Mouse (Mus musculus) MEL (cell line): ENCODE data around the gene Hsph1.

Experiments
- CHD1 ChIP-seq: IDR thresholded peaks from 2 replicates; pipeline ENCODE4 v1.6.1; 2012; ENCODE audit warnings: low read depth, mild to moderate bottlenecking, inconsistent platforms, low read length, improper control_type of control experiment
- CHD2 ChIP-seq: IDR thresholded peaks from 2 replicates; pipeline ENCODE4 v1.6.1; 2011; ENCODE audit warnings: low read length, improper control_type of control experiment
- CTCF ChIP-seq, 3 experiments: IDR thresholded peaks in 2 of 3; conservative IDR thresholded peaks in 1 of 3; 2 replicates each; pipeline ENCODE4 v1.5.1; 2011 to 2012; ENCODE audit warnings: low read length in 3 of 3, low read depth in 2 of 3, mild to moderate bottlenecking in 2 of 3, improper control_type of control experiment in 1 of 3, inconsistent platforms in 1 of 3, mixed read lengths in 1 of 3, moderate library complexity in 1 of 3; ENCODE audit not compliant: control insufficient read depth in 1 of 3, insufficient read depth in 1 of 3, poor library complexity in 1 of 3, severe bottlenecking in 1 of 3
- GATA1 ChIP-seq: IDR thresholded peaks from 2 replicates; pipeline ENCODE4 v1.6.1; 2011; ENCODE audit warnings: low read depth, low read length, improper control_type of control experiment
- HCFC1 ChIP-seq: IDR thresholded peaks from 2 replicates; pipeline ENCODE4 v1.6.1; 2012; ENCODE audit warnings: low read depth, mild to moderate bottlenecking, inconsistent platforms, low read length, improper control_type of control experiment, moderate library complexity
- MAFK ChIP-seq: IDR thresholded peaks from 2 replicates; pipeline ENCODE4 v1.6.1; 2011; ENCODE audit warnings: low read depth, mild to moderate bottlenecking, low read length, improper control_type of control experiment, borderline replicate concordance
- MAX ChIP-seq: IDR thresholded peaks from 2 replicates; pipeline ENCODE4 v1.6.1; 2011; ENCODE audit warnings: low read length, improper control_type of control experiment
- MXI1 ChIP-seq: IDR thresholded peaks from 2 replicates; pipeline ENCODE4 v1.6.1; 2011; ENCODE audit warnings: mild to moderate bottlenecking, low read depth, low read length, improper control_type of control experiment
- POLR2A ChIP-seq, 2 experiments: IDR thresholded peaks; 2 replicates each; pipeline ENCODE4 v1.6.1; 2011 to 2012; ENCODE audit warnings: low read length in 2 of 2, mild to moderate bottlenecking in 2 of 2, control low read depth in 1 of 2, improper control_type of control experiment in 1 of 2, low read depth in 1 of 2, moderate library complexity in 1 of 2; ENCODE audit not compliant: control insufficient read depth in 1 of 2, insufficient read depth in 1 of 2, poor library complexity in 1 of 2
- TAL1 ChIP-seq: IDR thresholded peaks from 2 replicates; pipeline ENCODE4 v1.6.1; 2012; ENCODE audit warnings: mild to moderate bottlenecking, inconsistent platforms, low read length, moderate library complexity, mixed read lengths
- ZC3H11A ChIP-seq: IDR thresholded peaks from 2 replicates; pipeline ENCODE4 v1.6.1; 2012; ENCODE audit warnings: low read depth, mild to moderate bottlenecking, inconsistent platforms, low read length, improper control_type of control experiment

GRCm38 (mm10) chr5:149622152-149622551, 14.0 kb downstream of the Hsph1 start:
- TF ChIP-seq TAL1 (no peak), CHD2 (no peak), ZC3H11A (no peak), MAFK (no peak), POLR2A (IDR thresholded peaks at IDR 0.05; ENCODE audit: control insufficient read depth in 1 of 2, insufficient read depth in 1 of 2, low read depth in 1 of 2, low read length in 2 of 2, poor library complexity in 1 of 2) (no peak), HCFC1 (no peak), GATA1 (no peak), CTCF (IDR thresholded peaks at IDR 0.05 in 2 of 3, conservative IDR thresholded peaks at IDR 0.05 in 1 of 3; ENCODE audit: control insufficient read depth in 1 of 3, insufficient read depth in 1 of 3, low read depth in 2 of 3, low read length in 3 of 3, poor library complexity in 1 of 3, severe bottlenecking in 1 of 3) (no peak), CHD1 (no peak), MXI1 (no peak), MAX (no peak)
